Mouse (Mus musculus) brain, embryonic 14.5 days (tissue): Measurements from ENCODE around the gene Tbkbp1. TPM values are rescaled to one million over a fixed set of nuclear protein-coding genes. Genes with fewer than 3 reads are reported as not detected.
"Not testable (repeated sequence)": the region's sequence is repeated elsewhere in the genome, so short reads cannot be mapped to it uniquely, and the experiment has no call there.

Source experiments
- DNase-seq: peaks from one replicate; pipeline ENCODE4 v3.0.0-alpha.2; 2011; ENCODE audit warnings: low read depth
- CTCF ChIP-seq: fragments of 200-500 bp; IDR thresholded peaks from 2 replicates; pipeline ENCODE4 v1.5.1; 2012; ENCODE audit warnings: inconsistent platforms, mild to moderate bottlenecking, moderate library complexity, borderline replicate concordance; ENCODE audit not compliant: insufficient read depth, insufficient read length; ENCODE audit errors: extremely low read depth
- POLR2A ChIP-seq: fragments of 200-500 bp; IDR thresholded peaks from 2 replicates; pipeline ENCODE4 v1.6.1; 2012; ENCODE audit warnings: mild to moderate bottlenecking, inconsistent platforms, borderline replicate concordance; ENCODE audit not compliant: poor library complexity, insufficient read depth, insufficient read length, severe bottlenecking; ENCODE audit errors: extremely low read depth
- polyA plus RNA-seq: library from polyadenylated mRNA; depleted of rRNA; stranded (reverse); fragments of >200 nt; gene quantifications from 2 replicates; pipeline ENCODE4 v1.2.3, GENCODE M21; 2012; rRNA removed

Tbkbp1 gene
- polyA plus RNA-seq: 55.6 and 65.1 TPM in 2 replicates

GRCm38 (mm10) chr11:97151343-97151801, at the start of gene Tbkbp1:
Gene Tbkbp1, minus strand, starts transcription at chr11:97151495.
- TF ChIP-seq POLR2A (0 out of 2 replicates have a peak, but pooled peaks have one; percentile 0), CTCF (no peak)

GRCm38 (mm10) chr11:97199519-97199918, 48.2 kb upstream of the Tbkbp1 start:
- no peak for DNase-seq
- TF ChIP-seq CTCF: no peak
- TF ChIP-seq POLR2A: no peak

More at GRCm38 (mm10) chr11:97151343-97151801, at the start of gene Tbkbp1:
- DNase-seq: peak; percentile 65

GRCm38 (mm10) chr11:97198601-97199000, 47.3 kb upstream of the Tbkbp1 start:
- peak; percentile 75; the same call in 1 of the 2 replicates for TF ChIP-seq CTCF
- no peak for TF ChIP-seq POLR2A
- DNase-seq: peak; percentile 40

- TF ChIP-seq CTCF: no peak
- no peak for TF ChIP-seq POLR2A
- no peak for DNase-seq
These were observed 45.7 kb upstream of the Tbkbp1 start for GRCm38 (mm10) chr11:97197021-97197420.

- no peak for DNase-seq
- TF ChIP-seq CTCF (no peak), POLR2A (no peak)
These were observed 45.2 kb upstream of the Tbkbp1 start for GRCm38 (mm10) chr11:97196541-97196940.

- DNase-seq: peak; percentile 5
These were observed 41.3 kb upstream of the Tbkbp1 start for GRCm38 (mm10) chr11:97192621-97192951.

GRCm38 (mm10) chr11:97191915-97192620, 40.8 kb upstream of the Tbkbp1 start:
- TF ChIP-seq CTCF (no peak), POLR2A (no peak)

More at GRCm38 (mm10) chr11:97192621-97192951, 41.3 kb upstream of the Tbkbp1 start:
- no peak for TF ChIP-seq CTCF
- no peak for TF ChIP-seq POLR2A

GRCm38 (mm10) chr11:97190992-97191391, 39.7 kb upstream of the Tbkbp1 start:
- DNase-seq: no peak
- no peak for TF ChIP-seq POLR2A
- no peak for TF ChIP-seq CTCF

More at GRCm38 (mm10) chr11:97191915-97192620, 40.8 kb upstream of the Tbkbp1 start:
- no peak for DNase-seq

- not testable (repeated sequence) for DNase-seq
These were observed 38.4 kb upstream of the Tbkbp1 start for GRCm38 (mm10) chr11:97189645-97190044.

- TF ChIP-seq POLR2A: no peak
These were observed 37.9 kb upstream of the Tbkbp1 start for GRCm38 (mm10) chr11:97189231-97189630.

GRCm38 (mm10) chr11:97188643-97188955, 37.3 kb upstream of the Tbkbp1 start:
- no peak for TF ChIP-seq POLR2A
- TF ChIP-seq CTCF: no peak
- DNase-seq: no peak

More at GRCm38 (mm10) chr11:97189231-97189630, 37.9 kb upstream of the Tbkbp1 start:
- no peak for DNase-seq
